Mouse (Mus musculus): ENCODE data around the gene Elovl6.

Gene Elovl6

DNA sequence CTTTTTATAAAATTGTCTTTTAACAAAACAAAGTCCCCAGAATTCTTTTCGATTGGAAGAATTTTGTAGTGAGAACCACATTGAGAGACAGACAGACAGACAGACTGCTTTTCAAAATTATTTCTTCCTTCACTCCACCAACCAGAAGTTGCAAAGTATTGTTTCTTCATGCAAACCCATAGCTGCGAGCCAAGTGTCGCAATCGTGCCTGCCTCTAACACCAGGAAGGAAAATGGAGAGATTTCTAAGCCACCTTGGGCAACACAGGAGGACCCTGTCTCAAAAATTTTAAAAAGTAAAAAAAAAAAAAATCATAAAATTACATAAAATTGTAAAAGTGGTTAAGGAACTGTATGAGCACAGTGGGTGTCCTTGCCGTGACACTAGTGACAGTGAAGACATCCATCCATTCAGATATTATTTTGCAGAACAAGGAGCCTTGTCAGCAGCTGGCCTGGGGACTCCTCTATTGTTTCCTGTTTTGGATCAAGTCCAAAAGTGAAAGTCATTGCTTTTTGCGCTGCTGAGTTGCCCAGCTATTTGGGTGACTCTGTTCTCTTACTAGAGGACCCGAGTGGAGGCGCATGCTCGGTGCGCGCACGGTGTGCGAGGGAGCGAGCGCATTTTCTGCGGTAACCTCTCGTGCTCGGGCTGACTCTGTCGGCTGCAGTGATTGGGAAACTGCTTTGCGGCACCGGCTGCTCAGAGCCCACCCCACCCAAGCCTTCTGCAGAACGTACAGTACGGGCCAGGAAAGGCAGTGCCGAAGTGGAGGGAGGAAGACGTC lies 80.3 kb downstream of the Elovl6 start:
- no peak for DNase-seq

GRCm38 (mm10) chr3:129613756-129614155 lies 81.6 kb downstream of the Elovl6 start:
- no peak for DNase-seq

- DNase-seq = peak; percentile 28
Observed at GRCm38 (mm10) chr3:129614216-129614615, 82.1 kb downstream of the Elovl6 start.

DNA sequence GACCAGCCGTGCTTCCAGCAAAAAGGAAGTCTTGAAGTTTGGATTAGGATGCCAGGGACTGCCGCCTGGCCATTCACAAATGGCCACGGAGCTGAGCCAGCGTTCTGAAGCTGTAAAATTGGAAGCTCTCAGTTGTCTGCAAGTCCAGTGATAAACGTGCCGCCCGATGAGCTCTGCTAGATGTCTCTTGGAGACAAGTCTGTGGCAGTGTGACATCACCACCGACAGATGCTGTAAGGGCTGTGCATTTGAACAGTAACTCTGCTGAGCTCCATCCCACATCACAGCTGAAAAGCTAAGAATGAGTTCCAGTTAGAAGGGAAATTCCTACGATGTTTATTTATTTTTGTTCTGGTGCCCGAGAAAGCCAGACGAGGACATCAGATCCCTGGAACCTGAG lies 85.3 kb downstream of the Elovl6 start:
- DNase-seq = no peak

GRCm38 (mm10) chr3:129619194-129619775 lies 87.1 kb downstream of the Elovl6 start:
- DNase-seq = no peak

DNA sequence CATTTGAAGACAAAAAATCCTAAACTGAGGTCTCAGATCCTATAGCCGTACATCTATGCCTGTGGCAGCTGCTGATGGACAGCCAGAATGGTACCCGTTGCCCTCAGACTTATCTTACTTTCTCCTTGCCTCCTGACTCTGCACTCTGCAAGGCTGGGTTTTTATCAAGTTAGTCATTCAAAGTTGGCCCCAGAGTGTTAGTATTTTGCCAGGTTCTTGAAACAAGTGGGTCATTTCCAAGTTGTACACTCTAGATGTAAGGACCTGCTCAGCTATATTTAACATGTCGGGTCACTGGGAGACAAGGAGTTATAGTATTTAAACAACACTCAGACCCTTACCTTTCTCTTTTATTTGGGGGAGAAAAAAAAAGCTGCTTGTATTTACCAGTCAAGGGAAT lies 88.6 kb downstream of the Elovl6 start:
- DNase-seq = no peak

DNA sequence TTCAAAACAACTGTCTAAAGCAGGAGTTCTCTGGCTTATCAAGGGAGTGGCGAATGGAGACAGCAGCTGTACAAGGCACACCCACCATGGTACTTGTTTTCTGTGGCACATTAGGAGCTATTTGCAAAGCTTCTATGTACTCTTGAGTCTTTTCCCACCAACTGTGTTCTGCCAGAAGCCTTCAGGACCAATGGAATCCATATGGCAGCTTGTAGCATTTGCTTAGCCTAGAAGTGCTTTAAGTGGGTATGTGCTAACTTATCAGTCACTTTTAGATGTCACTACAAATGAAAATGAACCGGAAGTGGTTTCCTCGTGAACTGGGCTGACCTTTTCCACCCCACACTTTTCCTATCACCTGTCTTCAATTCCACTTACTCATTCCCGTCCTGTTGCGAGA lies 89.1 kb downstream of the Elovl6 start:
- DNase-seq = no peak

DNA sequence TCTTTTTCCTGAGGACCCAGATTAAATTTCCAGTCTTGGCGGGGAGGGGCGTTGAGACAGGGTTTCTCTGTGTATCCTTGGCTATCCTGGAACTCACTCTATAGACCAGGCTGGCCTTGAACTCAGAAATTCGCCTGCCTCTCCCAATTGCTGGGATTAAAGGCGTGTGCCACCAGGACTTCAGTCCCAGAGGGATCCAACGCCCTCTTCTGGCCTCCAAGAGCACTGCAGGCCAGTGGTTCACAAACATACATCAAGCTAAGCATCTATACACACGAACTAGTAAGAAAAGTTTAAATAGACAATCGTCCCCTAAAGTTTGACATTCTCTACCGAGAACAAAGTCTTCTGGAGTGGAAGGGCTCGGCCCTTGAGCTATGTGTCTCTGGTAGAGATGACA lies 90.0 kb downstream of the Elovl6 start:
- no peak for DNase-seq

GRCm38 (mm10) chr3:129622705-129623104 lies 90.5 kb downstream of the Elovl6 start:
- no peak for DNase-seq

DNA sequence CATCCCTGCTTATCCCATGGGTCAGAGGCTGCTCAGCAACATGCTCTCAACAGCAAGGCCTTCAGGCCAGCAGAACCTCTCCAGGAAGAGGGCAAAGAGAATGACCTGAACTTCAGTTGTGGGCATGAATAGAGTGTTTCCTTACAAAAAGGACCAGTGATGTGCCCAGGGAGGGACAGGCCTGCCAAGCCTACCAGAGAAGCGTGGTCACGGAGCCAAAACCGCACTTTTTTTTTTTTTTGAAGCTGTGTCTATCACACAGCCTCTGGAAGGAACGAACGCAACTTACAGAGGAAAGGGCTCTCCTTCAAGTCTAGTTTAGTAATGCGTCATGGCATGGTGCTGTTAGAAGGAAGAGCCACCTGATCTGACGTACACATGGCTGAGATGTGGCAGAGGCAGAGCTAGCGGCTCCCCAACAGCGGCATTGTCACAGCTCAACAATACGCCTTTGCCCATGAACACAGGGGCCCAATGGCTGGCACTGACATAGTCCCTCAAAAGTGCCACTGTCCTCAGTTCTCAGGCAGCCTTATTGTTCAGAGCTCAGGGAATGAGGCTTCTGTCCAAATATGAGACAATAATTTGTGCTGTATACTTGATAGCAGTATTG lies 92.1 kb downstream of the Elovl6 start:
- DNase-seq = no peak

DNA sequence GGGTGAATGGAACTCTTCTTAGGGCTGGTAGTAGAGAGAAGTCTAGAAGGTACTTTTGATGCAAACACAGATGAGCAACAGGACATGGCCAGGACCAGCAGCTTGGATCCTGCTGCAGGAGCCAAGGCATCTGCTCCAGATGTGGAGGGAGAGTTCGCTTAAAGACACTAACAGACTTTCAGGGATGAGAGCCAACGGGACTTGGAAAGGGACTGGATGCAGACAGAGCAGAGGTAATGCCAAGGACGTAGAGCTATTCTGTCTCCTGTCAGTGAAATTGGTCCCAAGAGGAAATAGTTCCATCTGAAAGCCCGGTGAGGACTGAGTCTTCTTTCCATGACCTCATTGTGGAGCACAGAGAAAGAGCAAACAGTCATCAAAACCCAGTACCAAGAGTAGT lies 95.1 kb downstream of the Elovl6 start:
- no peak for DNase-seq

- no peak for DNase-seq
Observed at GRCm38 (mm10) chr3:129631018-129631417, 98.9 kb downstream of the Elovl6 start.

- no peak for DNase-seq
Observed at GRCm38 (mm10) chr3:129631857-129632256, 99.7 kb downstream of the Elovl6 start.

- DNase-seq = no peak
Observed at GRCm38 (mm10) chr3:129633518-129633917, 101.4 kb downstream of the Elovl6 start.

DNA sequence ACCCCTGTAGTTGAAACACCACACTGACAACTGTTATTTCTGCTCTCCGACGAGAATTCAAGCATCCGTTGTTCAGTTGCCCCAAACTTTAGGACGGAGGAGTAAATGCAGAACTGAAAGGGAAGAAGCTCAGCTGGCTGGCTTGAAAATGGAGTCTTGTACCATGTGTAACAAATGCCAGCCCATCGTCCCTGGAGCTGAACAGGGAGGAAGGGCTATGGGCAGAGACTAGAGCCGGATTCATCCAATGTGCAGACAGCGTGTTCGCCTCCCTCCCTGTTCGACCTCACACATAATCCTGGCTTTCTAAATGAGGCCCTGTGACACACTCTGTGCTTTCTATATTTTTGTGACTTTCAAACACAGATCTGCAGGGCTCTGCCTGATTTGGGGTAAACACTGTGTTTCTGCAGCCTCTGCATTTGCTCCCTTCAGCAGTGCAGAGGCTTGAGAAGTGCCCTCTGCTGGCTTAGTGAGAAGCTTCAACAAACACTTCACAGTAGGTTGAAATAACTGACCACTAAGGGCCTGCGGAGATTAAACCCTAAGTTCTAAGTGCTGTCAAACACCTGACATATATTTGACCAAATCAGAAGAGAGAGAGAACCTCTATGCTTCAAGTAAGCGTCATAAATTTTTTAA lies 102.2 kb downstream of the Elovl6 start:
- no peak for DNase-seq

- DNase-seq = no peak
Observed at GRCm38 (mm10) chr3:129637446-129637845, 105.3 kb downstream of the Elovl6 start.

GRCm38 (mm10) chr3:129639701-129640100 lies 107.5 kb downstream of the Elovl6 start:
- DNase-seq = no peak

- DNase-seq = no peak
Observed at GRCm38 (mm10) chr3:129640211-129641000, 108.3 kb downstream of the Elovl6 start.

- DNase-seq = no peak
Observed at GRCm38 (mm10) chr3:129641621-129642020, 109.5 kb downstream of the Elovl6 start.

DNA sequence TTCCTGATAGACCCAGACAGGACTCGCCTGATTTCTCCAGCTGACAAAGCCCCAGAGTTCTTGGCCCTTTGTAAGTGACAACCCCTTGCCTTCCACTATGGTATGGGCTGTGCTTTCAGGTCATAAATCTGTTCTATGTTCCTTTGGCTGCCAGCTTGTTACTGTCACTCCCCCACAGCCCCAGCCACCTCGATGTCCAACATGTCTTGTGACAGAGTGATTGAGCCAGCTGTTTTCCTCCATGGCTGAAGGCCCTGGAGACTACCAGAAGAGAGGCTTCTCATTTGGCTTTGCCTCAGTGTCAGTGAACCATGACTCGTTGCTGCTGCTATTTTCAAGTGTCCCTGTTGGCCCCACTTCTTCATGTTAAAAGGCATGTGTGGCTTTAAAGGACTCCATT lies 113.3 kb downstream of the Elovl6 start:
- DNase-seq = no peak

DNA sequence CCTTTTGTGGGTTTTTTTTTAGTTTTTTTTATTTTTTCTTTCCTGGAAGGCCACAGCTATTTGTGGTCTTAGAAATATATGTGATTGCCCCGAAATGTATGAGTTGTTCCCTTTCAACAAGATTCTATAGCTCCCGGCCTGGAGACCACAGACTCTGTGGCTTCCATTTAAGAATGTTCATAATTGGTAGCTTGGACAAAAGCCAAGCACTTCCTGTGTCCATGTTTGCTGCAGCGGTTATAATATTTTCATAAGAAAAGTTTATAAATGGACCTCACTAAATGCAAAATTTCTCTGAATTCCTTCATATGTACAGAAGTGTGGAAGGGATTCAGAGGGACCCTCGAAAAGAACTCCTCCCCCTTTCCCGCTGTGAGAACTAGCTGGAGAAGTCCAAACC lies 114.6 kb downstream of the Elovl6 start:
- no peak for DNase-seq

DNA sequence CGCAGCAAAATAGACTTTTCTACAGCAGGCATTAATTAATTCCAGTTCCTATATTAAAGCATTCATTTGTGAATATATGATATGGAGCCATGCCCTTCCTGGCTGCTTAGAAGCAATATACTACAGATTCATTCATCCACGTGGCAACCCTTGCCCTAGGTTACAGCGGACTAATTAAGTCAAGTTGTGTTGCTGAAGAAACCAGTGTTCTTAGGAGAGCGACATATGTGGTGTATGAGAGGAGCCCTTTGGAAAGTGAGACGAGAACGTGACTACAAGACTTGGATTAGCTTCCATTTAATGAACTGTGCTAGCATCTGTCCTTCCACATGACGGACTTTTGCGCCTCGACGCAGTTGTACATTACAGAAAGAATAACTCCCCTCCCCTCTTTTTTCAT lies 115.2 kb downstream of the Elovl6 start:
- no peak for DNase-seq

DNA sequence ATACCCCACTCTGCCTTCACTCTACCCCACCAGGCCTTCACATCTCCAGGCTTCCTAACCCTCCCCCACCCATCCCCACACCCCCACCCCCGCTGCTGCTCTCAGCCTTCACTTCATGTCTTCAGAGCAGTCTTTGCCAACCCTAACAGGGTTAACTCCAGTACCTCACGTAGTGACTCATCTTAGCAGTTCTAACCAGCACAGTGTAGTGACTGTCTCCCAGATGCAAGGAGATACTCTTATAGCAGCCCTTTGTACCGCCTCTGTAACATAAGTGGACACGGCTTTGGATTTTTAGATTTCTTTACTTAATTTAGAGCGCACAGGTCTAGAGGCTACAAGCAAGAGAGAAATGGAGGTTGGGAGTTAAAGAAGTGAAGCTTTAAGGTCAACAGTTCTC lies 116.4 kb downstream of the Elovl6 start:
- no peak for DNase-seq

Data from cerebellum, adult 11-12 months (tissue).